Mouse (Mus musculus) neural tube, embryonic 11.5 days (tissue): ENCODE measurements around the gene Ankrd1. TPM values are rescaled to one million over a fixed set of nuclear protein-coding genes. Genes with fewer than 3 reads are reported as not detected.

ENCODE experiments used
- ATAC-seq: fragments of 200-750 bp; cut with Nextera tagmentation; 2 replicates; pipeline ENCODE4 v1.8.0; 2017; ENCODE audit warnings: moderate number of reproducible peaks, mild to moderate bottlenecking, moderate TSS enrichment, moderate library complexity; ENCODE audit not compliant: insufficient read depth, low FRiP score, low TSS enrichment
- DNase-seq: peaks from one replicate; pipeline ENCODE4 v3.0.0-alpha.2; 2015; ENCODE audit warnings: low spot score
- H3K27ac ChIP-seq: fragments of 300-500 bp; sonication (generic); 2 replicates; pipeline ENCODE4 v1.5.1; 2014; ENCODE audit warnings: low read depth, mild to moderate bottlenecking, low read length
- H3K27me3 ChIP-seq: fragments of 300-500 bp; sonication (generic); 2 replicates; pipeline ENCODE4 v1.6.1; 2014; ENCODE audit warnings: mild to moderate bottlenecking, low read length, mixed read lengths; ENCODE audit not compliant: control insufficient read depth, insufficient read depth
- H3K36me3 ChIP-seq: fragments of 300-500 bp; sonication (generic); 2 replicates; pipeline ENCODE4 v1.6.1; 2014; ENCODE audit warnings: mild to moderate bottlenecking, low read length, moderate library complexity, mixed read lengths; ENCODE audit not compliant: control insufficient read depth, insufficient read depth
- H3K4me1 ChIP-seq: fragments of 300-500 bp; sonication (generic); 2 replicates; pipeline ENCODE4 v1.6.1; 2014; ENCODE audit warnings: low read length, mixed read lengths; ENCODE audit not compliant: control insufficient read depth, insufficient read depth
- H3K4me2 ChIP-seq: fragments of 300-500 bp; sonication (generic); 2 replicates; pipeline ENCODE4 v1.6.1; 2014; ENCODE audit warnings: low read depth, mild to moderate bottlenecking, moderate library complexity
- H3K4me3 ChIP-seq: fragments of 300-500 bp; sonication (generic); 2 replicates; pipeline ENCODE4 v1.5.1; 2014; ENCODE audit warnings: low read depth, low read length
- H3K9ac ChIP-seq: fragments of 300-500 bp; sonication (generic); 2 replicates; pipeline ENCODE4 v1.6.1; 2014; ENCODE audit warnings: mild to moderate bottlenecking, low read length
- H3K9me3 ChIP-seq: fragments of 300-500 bp; sonication (generic); 2 replicates; pipeline ENCODE4 v1.6.1; 2016; ENCODE audit warnings: low read length; ENCODE audit not compliant: control insufficient read depth
- WGBS: fragments of 180-500 bp; shearing (Covaris S2); extraction: QIAGEN DNeasy Blood & Tissue Kit; methylation state at CpG from one replicate; pipeline ENCODE4 v1.1.7; 2014; 5-methylcytosine and 5-hydroxymethylcytosine counted together
- polyA plus RNA-seq: library from polyadenylated mRNA; unstranded; fragments of >200 nt; fragmentation: Nextera tagmentation; extraction: Ambion mirVana; gene quantifications from 2 replicates; pipeline ENCODE4 v1.2.1, GENCODE M21; 2014

Ankrd1 gene
- polyA plus RNA-seq, 1 experiment from 2014 or later: 1.5 TPM

DNA sequence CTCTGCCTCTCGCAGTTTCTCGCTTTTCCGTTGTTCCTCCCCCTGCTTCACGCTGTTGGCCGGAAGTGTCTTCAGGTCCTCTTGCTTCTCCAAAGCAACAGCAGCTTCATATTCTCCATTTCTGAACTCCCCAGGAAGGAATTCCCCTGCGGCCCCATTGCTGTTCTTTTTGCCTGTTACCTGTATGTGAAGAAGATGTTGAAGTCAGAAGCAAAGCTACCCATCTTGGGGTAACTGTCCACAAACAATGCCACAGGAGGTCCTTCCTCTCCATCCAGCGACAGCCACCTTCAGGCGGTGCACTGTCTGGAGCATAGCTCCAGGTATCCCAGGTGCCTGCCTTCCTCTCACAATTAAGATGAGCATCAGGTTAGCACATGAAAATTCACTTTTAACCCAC, 680 bp downstream of the Ankrd1 start:
- DNase-seq: no peak
- WGBS: 91% methylated on average over 8 of the region's 8 CpGs
- Histone ChIP-seq H3K27me3 (no peaks in the 10 kb centered on the region), H3K4me3 (no peak overlapping the region), H3K9ac (no peak overlapping the region), H3K36me3 (no peaks in the 10 kb centered on the region), H3K4me2 (no peak overlapping the region), H3K4me1 (no peaks in the 10 kb centered on the region), H3K9me3 (no peaks in the 10 kb centered on the region), H3K27ac (no peak overlapping the region)
- ATAC-seq: no peak

DNA sequence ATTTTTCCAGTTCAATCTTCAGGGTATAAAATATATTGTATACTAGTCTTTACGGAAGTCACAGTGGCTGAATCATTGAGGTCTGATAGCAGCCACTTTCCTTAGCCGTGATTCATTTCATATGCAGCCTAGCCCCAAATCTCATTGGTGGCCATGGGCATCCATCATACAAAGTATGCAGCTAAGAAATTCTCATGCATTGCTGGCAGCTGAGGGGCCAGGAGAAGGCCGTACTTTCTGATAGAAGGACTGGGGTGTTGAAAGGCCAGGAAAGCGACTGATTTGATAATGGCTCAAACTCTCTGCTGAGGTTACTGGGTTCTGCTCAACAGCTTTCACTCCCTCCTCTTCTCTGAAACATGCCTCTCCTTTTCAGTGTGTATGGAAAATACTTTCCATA, 3.7 kb downstream of the Ankrd1 start:
- no peak overlapping the region for H3K4me2 ChIP-seq
- WGBS: 87% methylated on average over 4 of the region's 4 CpGs
- H3K27ac ChIP-seq: no peak overlapping the region
- H3K4me3 ChIP-seq: no peak overlapping the region
- DNase-seq (no peak), ATAC-seq (no peak)
- no peak overlapping the region for H3K9ac ChIP-seq
- no peaks in the 10 kb centered on the region for H3K9me3 ChIP-seq
- no peaks in the 10 kb centered on the region for H3K36me3 ChIP-seq
- no peaks in the 10 kb centered on the region for H3K4me1 ChIP-seq
- H3K27me3 ChIP-seq: no peaks in the 10 kb centered on the region

- no peak overlapping the region for H3K9ac ChIP-seq
- no peak overlapping the region for H3K4me3 ChIP-seq
- no peak for DNase-seq
- H3K36me3 ChIP-seq: no peaks in the 10 kb centered on the region
- WGBS: 31% methylated on average over 17 of the region's 17 CpGs
- H3K9me3 ChIP-seq: no peaks in the 10 kb centered on the region
- no peak overlapping the region for H3K27ac ChIP-seq
- ATAC-seq: peak; percentile 35
- H3K4me2 ChIP-seq: peak overlapping the region; percentile 25
- H3K4me1 ChIP-seq: peaks cover 3% of the 10 kb centered on the region; the same call in 1 of the 2 replicates
- no peaks in the 10 kb centered on the region for H3K27me3 ChIP-seq
These were observed 7.9 kb downstream of the Ankrd1 start for GRCm38 (mm10) chr19:36112007-36112406.

GRCm38 (mm10) chr19:36111054-36111895, 8.6 kb downstream of the Ankrd1 start:
- WGBS: 23% methylated on average over 7 of the region's 7 CpGs
- Histone ChIP-seq H3K9me3 (no peaks in the 10 kb centered on the region), H3K27me3 (no peaks in the 10 kb centered on the region), H3K4me1 (peaks cover 3% of the 10 kb centered on the region; the same call in 1 of the 2 replicates), H3K9ac (no peak overlapping the region), H3K4me2 (no peak overlapping the region), H3K4me3 (no peak overlapping the region), H3K27ac (no peak overlapping the region), H3K36me3 (no peaks in the 10 kb centered on the region)
- DNase-seq (peak; percentile 35), ATAC-seq (peak; percentile 62)

- no peak for DNase-seq
- WGBS: 30% methylated on average over 7 of the region's 7 CpGs
These were observed 9.4 kb downstream of the Ankrd1 start for GRCm38 (mm10) chr19:36110465-36110864.

GRCm38 (mm10) chr19:36109318-36109944, 10.5 kb downstream of the Ankrd1 start:
- Histone ChIP-seq H3K36me3 (no peaks in the 10 kb centered on the region), H3K4me1 (peaks cover 3% of the 10 kb centered on the region; the same call in 1 of the 2 replicates), H3K27me3 (no peaks in the 10 kb centered on the region), H3K9me3 (no peaks in the 10 kb centered on the region), H3K4me2 (no peak overlapping the region), H3K9ac (no peak overlapping the region), H3K4me3 (no peak overlapping the region), H3K27ac (no peak overlapping the region)
- ATAC-seq (no peak), DNase-seq (no peak)
- WGBS: 74% methylated on average over 26 of the region's 26 CpGs

More at GRCm38 (mm10) chr19:36110465-36110864, 9.4 kb downstream of the Ankrd1 start:
- Histone ChIP-seq H3K4me1 (peaks cover 3% of the 10 kb centered on the region; the same call in 1 of the 2 replicates), H3K9ac (no peak overlapping the region), H3K4me3 (no peak overlapping the region), H3K9me3 (no peaks in the 10 kb centered on the region), H3K27ac (no peak overlapping the region), H3K36me3 (no peaks in the 10 kb centered on the region), H3K4me2 (no peak overlapping the region), H3K27me3 (no peaks in the 10 kb centered on the region)
- ATAC-seq: no peak

- 93% methylated on average over 5 of the region's 5 CpGs for WGBS
These were observed 16.0 kb downstream of the Ankrd1 start for GRCm38 (mm10) chr19:36103909-36104308.

DNA sequence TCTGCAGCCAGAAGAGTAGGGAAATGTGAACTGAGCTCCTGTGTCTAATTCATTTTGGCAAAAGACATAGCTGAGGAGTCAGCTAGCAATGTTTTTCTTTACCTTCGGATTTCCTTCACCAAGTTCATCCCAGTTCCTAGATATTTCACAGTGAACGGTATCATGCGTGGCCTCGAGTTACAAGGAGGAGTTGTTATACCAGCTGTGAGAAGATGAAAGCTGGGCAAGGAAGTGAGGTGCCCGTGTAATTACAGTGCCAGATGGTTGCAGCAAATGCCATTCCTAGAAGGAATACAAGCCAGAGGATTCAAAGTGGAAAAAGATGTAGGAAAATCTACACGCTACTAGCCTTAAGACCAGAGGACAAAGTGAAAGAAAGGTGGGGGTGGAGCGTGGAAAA, 21.0 kb downstream of the Ankrd1 start:
- H3K9ac ChIP-seq: no peak overlapping the region
- ATAC-seq (no peak), DNase-seq (no peak)
- WGBS: 74% methylated on average over 7 of the region's 7 CpGs
- no peak overlapping the region for H3K4me2 ChIP-seq
- peaks cover 4% of the 10 kb centered on the region; the same call in 1 of the 2 replicates for H3K36me3 ChIP-seq
- no peaks in the 10 kb centered on the region for H3K4me1 ChIP-seq
- H3K4me3 ChIP-seq: no peak overlapping the region
- H3K9me3 ChIP-seq: no peaks in the 10 kb centered on the region
- no peak overlapping the region for H3K27ac ChIP-seq
- H3K27me3 ChIP-seq: no peaks in the 10 kb centered on the region

More at GRCm38 (mm10) chr19:36103909-36104308, 16.0 kb downstream of the Ankrd1 start:
- Histone ChIP-seq H3K4me1 (no peaks in the 10 kb centered on the region), H3K9ac (no peak overlapping the region), H3K4me2 (no peak overlapping the region), H3K4me3 (no peak overlapping the region), H3K36me3 (0 out of 2 replicates have a peak, but pooled peaks cover 2% of the 10 kb centered on the region), H3K9me3 (no peaks in the 10 kb centered on the region), H3K27ac (no peak overlapping the region), H3K27me3 (no peaks in the 10 kb centered on the region)
- DNase-seq (no peak), ATAC-seq (no peak)
